In genomic region chr15:12118093-12118431, GRCm38 (mm10) we compare ENCODE assay signal across 8 mouse cellular contexts. TPM values are rescaled to one million over a fixed set of nuclear protein-coding genes. Genes with fewer than 3 reads are reported as not detected.
DNase-seq lines count a peak whose midpoint lies in the region; ATAC-seq lines count a peak whose summit lies in the region.

No protein-coding gene starts in this region.

- ATAC-seq in heart, embryonic 15.5 days (replicated peaks; ENCODE audit: insufficient number of reproducible peaks, insufficient read depth, low FRiP score, low read depth), result peak; percentile 12; the same call in 1 of the 2 replicates
- peak; percentile 53 for ATAC-seq in forebrain, embryonic 12.5 days (ENCODE audit: low FRiP score)
- peak; percentile 18; the same call in 1 of the 2 replicates for ATAC-seq in limb, embryonic 13.5 days (ENCODE audit: low FRiP score, low read depth)
- peak; percentile 70 for ATAC-seq in neural tube, embryonic 12.5 days (ENCODE audit: low FRiP score, low read depth)

- H3K4me3 ChIP-seq in heart, embryonic 15.5 days, result peak overlapping the region; percentile 93
- H3K4me3 ChIP-seq in forebrain, embryonic 12.5 days (replicated peaks), result peak overlapping the region; percentile 99
- H3K4me3 ChIP-seq in limb, embryonic 13.5 days, result peak overlapping the region; percentile 98
- H3K4me3 ChIP-seq in neural tube, embryonic 12.5 days, result peak overlapping the region; percentile 100

- intact Hi-C loops in heart, postnatal 36 days (cut with DNase I), result loop anchor here (5.0 to 10.0 kb wide), 2 partner anchors 204 to 723 kb away; partner anchors contain the start of genes 1810049J17Rik, Golph3 and Tars
- intact Hi-C loops in left cerebral cortex, postnatal 36 days (cut with DNase I), result loop anchor here (5.0 to 10.0 kb wide), 2 partner anchors 126 to 207 kb away; partner anchors contain the start of genes 1810049J17Rik and Golph3

- peaks cover 29% of the 10 kb centered on the region for H3K4me1 ChIP-seq in heart, embryonic 15.5 days (replicated peaks)
- peaks cover 13% of the 10 kb centered on the region; the same call in 1 of the 2 replicates for H3K4me1 ChIP-seq in forebrain, embryonic 12.5 days
- H3K4me1 ChIP-seq in limb, embryonic 13.5 days, result peaks cover 26% of the 10 kb centered on the region
- H3K4me1 ChIP-seq in neural tube, embryonic 12.5 days, result peaks cover 15% of the 10 kb centered on the region; the same call in 1 of the 2 replicates

- H3K27ac ChIP-seq in heart, embryonic 15.5 days, result peak overlapping the region; percentile 98
- peak overlapping the region; percentile 91 for H3K27ac ChIP-seq in forebrain, embryonic 12.5 days
- peak overlapping the region; percentile 91 for H3K27ac ChIP-seq in limb, embryonic 13.5 days
- peak overlapping the region; percentile 83 for H3K27ac ChIP-seq in neural tube, embryonic 12.5 days

- H3K27me3 ChIP-seq in heart, embryonic 15.5 days, result no peaks in the 10 kb centered on the region
- H3K27me3 ChIP-seq in forebrain, embryonic 12.5 days, result peaks cover 5% of the 10 kb centered on the region; the same call in 1 of the 2 replicates
- H3K27me3 ChIP-seq in limb, embryonic 13.5 days, result peaks cover 3% of the 10 kb centered on the region; the same call in 1 of the 2 replicates
- H3K27me3 ChIP-seq in neural tube, embryonic 12.5 days (replicated peaks), result 0 out of 2 replicates have a peak, but pooled peaks cover 2% of the 10 kb centered on the region

- no peaks in the 10 kb centered on the region for H3K9me3 ChIP-seq in heart, embryonic 15.5 days (replicated peaks)
- no peaks in the 10 kb centered on the region for H3K9me3 ChIP-seq in forebrain, embryonic 12.5 days
- H3K9me3 ChIP-seq in limb, embryonic 13.5 days, result no peaks in the 10 kb centered on the region
- H3K9me3 ChIP-seq in neural tube, embryonic 12.5 days, result no peaks in the 10 kb centered on the region

- WGBS in heart, embryonic 15.5 days, result 0% methylated on average over 16 of the region's 43 CpGs
- under 1% methylated on average over 29 of the region's 43 CpGs for WGBS in forebrain, embryonic 12.5 days
- WGBS in limb, embryonic 13.5 days, result under 1% methylated on average over 23 of the region's 43 CpGs
- under 1% methylated on average over 29 of the region's 43 CpGs for WGBS in neural tube, embryonic 12.5 days

- DNase-seq in heart, postnatal 36 days, result no peak
- peak; percentile 60 for DNase-seq in MN1 (ENCODE audit: low spot score)
- DNase-seq in adrenal gland, adult 8-10 months, result no peak
- no peak for DNase-seq in left cerebral cortex, postnatal 36 days (ENCODE audit: low spot score in 2 of 2)

- H3K9ac ChIP-seq in heart, embryonic 15.5 days, result peak overlapping the region; percentile 91
- H3K9ac ChIP-seq in forebrain, embryonic 12.5 days, result peak overlapping the region; percentile 100
- H3K9ac ChIP-seq in limb, embryonic 13.5 days, result peak overlapping the region; percentile 99
- peak overlapping the region; percentile 98 for H3K9ac ChIP-seq in neural tube, embryonic 12.5 days

- H3K36me3 ChIP-seq in heart, embryonic 15.5 days, result no peaks in the 10 kb centered on the region; the same call in 1 of the 2 replicates
- no peaks in the 10 kb centered on the region for H3K36me3 ChIP-seq in forebrain, embryonic 12.5 days (replicated peaks)
- H3K36me3 ChIP-seq in limb, embryonic 13.5 days, result no peaks in the 10 kb centered on the region
- H3K36me3 ChIP-seq in neural tube, embryonic 12.5 days, result no peaks in the 10 kb centered on the region

- peak overlapping the region; percentile 82 for H3K4me2 ChIP-seq in heart, embryonic 15.5 days
- H3K4me2 ChIP-seq in forebrain, embryonic 12.5 days, result peak overlapping the region; percentile 87
- peak overlapping the region; percentile 88 for H3K4me2 ChIP-seq in limb, embryonic 13.5 days (replicated peaks)
- H3K4me2 ChIP-seq in neural tube, embryonic 12.5 days (replicated peaks), result peak overlapping the region; percentile 85

RNA-seq across cellular contexts. Expression of gene Zfr, which starts 0.4 kb away (rescaled TPM):
- polyA plus RNA-seq in heart, embryonic 15.5 days (2015; fragmentation: Nextera tagmentation; extraction: Ambion mirVana), result 79.7 and 99.0 TPM in 2 replicates
- total RNA-seq in heart, postnatal 36 days (2021), result 10 to 100 TPM; 73.9 to 84.0 TPM
- polyA plus RNA-seq in forebrain, embryonic 12.5 days (2016; fragmentation: Nextera tagmentation; extraction: Ambion mirVana), result 117 and 131 TPM in 2 replicates
- polyA plus RNA-seq in limb, embryonic 13.5 days (2015; fragmentation: Nextera tagmentation; extraction: Ambion mirVana), result 134 and 136 TPM in 2 replicates
- 118 and 137 TPM in 2 replicates for polyA plus RNA-seq in neural tube, embryonic 12.5 days (2016; fragmentation: Nextera tagmentation; extraction: Ambion mirVana)
- 100 to 1,000 TPM; 109 to 191 (median 172) TPM for total RNA-seq in adrenal gland, adult 8-10 months (2022)
- total RNA-seq in left cerebral cortex, postnatal 36 days (2021), result 100 to 1,000 TPM; 331 to 349 TPM

Comparison
In these comparisons a context has a peak if more than half of its experiments do, and no peak if none do; other contexts are left out.
1. ATAC-seq: peak in every context shown above with its lines; median percentile 70 in neural tube, embryonic 12.5 days; 53 in forebrain, embryonic 12.5 days; 18 in limb, embryonic 13.5 days; 12 in heart, embryonic 15.5 days.